ENCODE assay signal across 10 mouse cellular contexts in the genomic region with DNA sequence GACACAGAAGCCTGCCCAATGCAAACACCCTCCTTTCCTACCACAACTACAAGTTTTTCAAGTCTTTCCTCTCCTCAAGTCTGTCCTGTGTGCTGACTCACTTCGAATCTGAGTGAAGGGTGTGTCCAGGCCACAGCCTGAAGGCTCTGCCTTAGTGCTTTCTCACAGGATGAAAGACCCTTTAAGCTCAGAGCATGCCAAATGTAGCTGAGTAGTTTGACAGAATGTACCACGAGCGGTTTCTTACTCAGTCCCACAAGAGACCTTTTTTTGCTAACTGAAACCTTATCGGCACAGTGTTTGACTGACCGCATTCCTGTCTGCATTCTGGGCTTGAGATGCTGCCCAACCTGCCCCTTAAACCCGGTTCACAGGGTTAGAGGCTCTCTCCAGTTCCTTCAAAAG.
A peak's percentile ranks its signal among the peaks of the same experiment; 100 is the strongest.
DNase-seq lines count a peak whose midpoint lies in the region; ATAC-seq and TF ChIP-seq lines count a peak whose summit lies in the region.
"Had no signal": no experiment of that assay in that cellular context is flagged by ENCODE, and none has a peak within 500 bp of the region (broad histone marks: within the 10 kb centered on the region; RNA-seq: fewer than 3 reads in every experiment).

No protein-coding gene starts in this region.

- H3K27me3 ChIP-seq in kidney, postnatal 0 days (ENCODE audit: insufficient read depth, low read length) = no peaks in the 10 kb centered on the region
- H3K27me3 ChIP-seq in embryonic facial prominence, embryonic 14.5 days (replicated peaks; ENCODE audit: control insufficient read depth, insufficient read depth, low read length) = no peaks in the 10 kb centered on the region
- no peaks in the 10 kb centered on the region for H3K27me3 ChIP-seq in stomach, embryonic 15.5 days (replicated peaks)
- H3K27me3 ChIP-seq in midbrain, embryonic 13.5 days = no peaks in the 10 kb centered on the region

- no peak for TF ChIP-seq POLR2A in lung, adult 2 months (IDR thresholded peaks at IDR 0.05; ENCODE audit: borderline replicate concordance, extremely low read depth, low read depth, low read length)

- H3K36me3 ChIP-seq in kidney, postnatal 0 days (ENCODE audit: insufficient read depth, low read length) = no peaks in the 10 kb centered on the region
- no peaks in the 10 kb centered on the region for H3K36me3 ChIP-seq in embryonic facial prominence, embryonic 14.5 days (ENCODE audit: control insufficient read depth, insufficient read depth, low read length)
- no peaks in the 10 kb centered on the region for H3K36me3 ChIP-seq in stomach, embryonic 15.5 days
- H3K36me3 ChIP-seq in midbrain, embryonic 13.5 days = no peaks in the 10 kb centered on the region
- H3K36me3 ChIP-seq: G1E; hindbrain, embryonic 10.5 days had no signal

- H3K9me3 ChIP-seq in kidney, postnatal 0 days (replicated peaks; ENCODE audit: low read length) = no peaks in the 10 kb centered on the region
- H3K9me3 ChIP-seq in embryonic facial prominence, embryonic 14.5 days (ENCODE audit: control insufficient read depth, low read length) = no peaks in the 10 kb centered on the region
- no peaks in the 10 kb centered on the region for H3K9me3 ChIP-seq in stomach, embryonic 15.5 days
- H3K9me3 ChIP-seq in midbrain, embryonic 13.5 days = no peaks in the 10 kb centered on the region
- H3K9me3 ChIP-seq: G1E; hindbrain, embryonic 10.5 days had no signal

- H3K9ac ChIP-seq in kidney, postnatal 0 days (ENCODE audit: low read depth, low read length) = no peak overlapping the region
- H3K9ac ChIP-seq in embryonic facial prominence, embryonic 14.5 days (ENCODE audit: low read depth, low read length) = no peak overlapping the region
- no peak overlapping the region for H3K9ac ChIP-seq in stomach, embryonic 15.5 days
- no peak overlapping the region for H3K9ac ChIP-seq in midbrain, embryonic 13.5 days (replicated peaks)

- ATAC-seq in kidney, postnatal 0 days (replicated peaks; ENCODE audit: low FRiP score, low read depth) = peak; percentile 46; the same call in 1 of the 2 replicates
- ATAC-seq in embryonic facial prominence, embryonic 14.5 days (ENCODE audit: low read depth) = peak; percentile 88
- peak; percentile 92 for ATAC-seq in stomach, embryonic 15.5 days (ENCODE audit: insufficient read depth, low FRiP score, low read depth)
- no peak for ATAC-seq in midbrain, embryonic 13.5 days

- H3K27ac ChIP-seq in kidney, postnatal 0 days = no peak overlapping the region; the same call in 1 of the 2 replicates
- H3K27ac ChIP-seq in embryonic facial prominence, embryonic 14.5 days (replicated peaks; ENCODE audit: low read depth, low read length) = no peak overlapping the region; the same call in 1 of the 2 replicates
- peak overlapping the region; percentile 85 for H3K27ac ChIP-seq in stomach, embryonic 15.5 days
- H3K27ac ChIP-seq in midbrain, embryonic 13.5 days = no peak overlapping the region
- H3K27ac ChIP-seq: hindbrain, embryonic 10.5 days had no signal

- no peak overlapping the region for H3K4me3 ChIP-seq in kidney, postnatal 0 days (replicated peaks; ENCODE audit: low read depth, low read length)
- no peak overlapping the region for H3K4me3 ChIP-seq in embryonic facial prominence, embryonic 14.5 days (ENCODE audit: low read depth, low read length)
- H3K4me3 ChIP-seq in lung, adult 2 months (replicated peaks; ENCODE audit: extremely low read depth, low read depth, low read length) = no peak overlapping the region
- no peak overlapping the region for H3K4me3 ChIP-seq in stomach, embryonic 15.5 days (replicated peaks)
- H3K4me3 ChIP-seq in midbrain, embryonic 13.5 days (replicated peaks) = no peak overlapping the region
- H3K4me3 ChIP-seq: hindbrain, embryonic 10.5 days had no signal

- H3K4me1 ChIP-seq in kidney, postnatal 0 days (replicated peaks; ENCODE audit: insufficient read depth, low read length) = 0 out of 2 replicates have a peak, but pooled peaks cover 7% of the 10 kb centered on the region
- peaks cover 14% of the 10 kb centered on the region for H3K4me1 ChIP-seq in embryonic facial prominence, embryonic 14.5 days (ENCODE audit: control insufficient read depth, insufficient read depth, low read length)
- peaks cover 7% of the 10 kb centered on the region for H3K4me1 ChIP-seq in lung, adult 2 months (ENCODE audit: control insufficient read depth, insufficient read depth, low read length)
- H3K4me1 ChIP-seq in stomach, embryonic 15.5 days = peaks cover 16% of the 10 kb centered on the region
- no peaks in the 10 kb centered on the region for H3K4me1 ChIP-seq in midbrain, embryonic 13.5 days (replicated peaks)

- no peak overlapping the region for H3K4me2 ChIP-seq in kidney, postnatal 0 days (ENCODE audit: low read length)
- H3K4me2 ChIP-seq in embryonic facial prominence, embryonic 14.5 days (ENCODE audit: low read depth, low read length) = no peak overlapping the region
- no peak overlapping the region for H3K4me2 ChIP-seq in stomach, embryonic 15.5 days
- H3K4me2 ChIP-seq in midbrain, embryonic 13.5 days (replicated peaks) = no peak overlapping the region

- DNase-seq in kidney, postnatal 0 days (ENCODE audit: low spot score) = no peak
- DNase-seq in kidney, postnatal 4 days = no peak
- DNase-seq in embryonic facial prominence, embryonic 14.5 days (ENCODE audit: low spot score) = peak; percentile 88
- DNase-seq in lung, adult 2 months = peak; percentile 43
- no peak for DNase-seq in gastrocnemius, adult 18-20 months (ENCODE audit: low spot score)
- DNase-seq in frontal cortex, postnatal 36 days (ENCODE audit: low spot score in 2 of 2) = no peak

- no peak for TF ChIP-seq CTCF in kidney, postnatal 0 days (IDR thresholded peaks at IDR 0.05; ENCODE audit: low read depth)
- no peak for TF ChIP-seq CTCF in lung, adult 2 months (IDR thresholded peaks at IDR 0.05; ENCODE audit: insufficient read depth, low read length)

- WGBS in kidney, postnatal 0 days = 71% methylated on average over 6 of the region's 6 CpGs
- 50% methylated on average over 6 of the region's 6 CpGs for WGBS in embryonic facial prominence, embryonic 14.5 days
- 34% methylated on average over 6 of the region's 6 CpGs for WGBS in lung, adult 2 months
- 51% methylated on average over 6 of the region's 6 CpGs for WGBS in stomach, embryonic 15.5 days
- 87% methylated on average over 6 of the region's 6 CpGs for WGBS in midbrain, embryonic 13.5 days

Comparison
In these comparisons a context has a peak if more than half of its experiments do, and no peak if none do; other contexts are left out.
1. DNase-seq: peak in embryonic facial prominence, embryonic 14.5 days (single experiment) and lung, adult 2 months (single experiment); none in kidney, postnatal 0 days (single experiment), kidney, postnatal 4 days (0 of 2), gastrocnemius, adult 18-20 months (single experiment) and frontal cortex, postnatal 36 days (0 of 2).